17 mouse cellular contexts compared by ENCODE assay signal in genomic region chr11:104638006-104638405, GRCm38 (mm10). TPM values are rescaled to one million over a fixed set of nuclear protein-coding genes. Genes with fewer than 3 reads are reported as not detected.
"Had no signal": no experiment of that assay in that cellular context is flagged by ENCODE, and none has a peak within 500 bp of the region (broad histone marks: within the 10 kb centered on the region; RNA-seq: fewer than 3 reads in every experiment).

No protein-coding gene starts in this region.

- H3K4me1 ChIP-seq: limb, embryonic 10.5 days; liver, embryonic 15.5 days; midbrain, embryonic 12.5 days; neural tube, embryonic 12.5 days had no signal

- H3K4me2 ChIP-seq: liver, embryonic 11.5 days; liver, embryonic 15.5 days; midbrain, embryonic 12.5 days; neural tube, embryonic 12.5 days had no signal

- H3K4me3 ChIP-seq: layer of hippocampus, adult 2 months; limb, embryonic 10.5 days; liver, embryonic 15.5 days; midbrain, embryonic 12.5 days; myocyte; neural tube, embryonic 12.5 days had no signal

- H3K9me3 ChIP-seq: limb, embryonic 10.5 days; liver, embryonic 15.5 days; midbrain, embryonic 12.5 days; neural tube, embryonic 12.5 days had no signal

- H3K27ac ChIP-seq: kidney, postnatal 0 days; layer of hippocampus, adult 2 months; limb, embryonic 10.5 days; liver, embryonic 15.5 days; midbrain, embryonic 12.5 days; neural tube, embryonic 12.5 days; stomach, postnatal 0 days had no signal

- H3K36me3 ChIP-seq: limb, embryonic 10.5 days; liver, embryonic 15.5 days; midbrain, embryonic 12.5 days; neural tube, embryonic 12.5 days had no signal

- H3K27me3 ChIP-seq: liver, embryonic 15.5 days; midbrain, embryonic 12.5 days; neural tube, embryonic 12.5 days had no signal

- H3K9ac ChIP-seq: liver, embryonic 15.5 days; midbrain, embryonic 12.5 days; neural tube, embryonic 12.5 days had no signal

- DNase-seq: kidney, adult 8-10 months; kidney, postnatal 4 days; lung, adult 2 months; lung, postnatal 36 days; retina, postnatal 1 day; right cerebral cortex, postnatal 14 days; thymus, postnatal 4 days had no signal

RNA-seq across cellular contexts. Expression of gene Gm11639, which starts 47.5 kb away (rescaled TPM):
- total RNA-seq: megakaryocyte progenitor cell, adult 5-6 weeks had no signal
- polyA plus RNA-seq: limb, embryonic 10.5 days; lung, adult 2 months; midbrain, embryonic 12.5 days; myocyte had no signal
